Mouse (Mus musculus) bone marrow macrophage, adult 2 months (primary cell): Measurements from ENCODE around the gene Pbx1. TPM values are rescaled to one million over a fixed set of nuclear protein-coding genes. Genes with fewer than 3 reads are reported as not detected.

Experiments used
- H3K27ac ChIP-seq: 2 replicates; pipeline ENCODE4 v1.5.1; 2012; ENCODE audit warnings: low read depth, low read length; ENCODE audit not compliant: insufficient read depth
- H3K4me1 ChIP-seq: 2 replicates; pipeline ENCODE4 v1.6.1; 2012; ENCODE audit warnings: low read length; ENCODE audit not compliant: control insufficient read depth, insufficient read depth
- H3K4me3 ChIP-seq: 2 replicates; pipeline ENCODE4 v1.5.1; 2012; ENCODE audit warnings: mild to moderate bottlenecking, low read length, moderate library complexity; ENCODE audit not compliant: insufficient read depth
- CTCF ChIP-seq: IDR thresholded peaks from 2 replicates; pipeline ENCODE4 v1.5.1; 2012; ENCODE audit warnings: low read depth, mild to moderate bottlenecking, low read length, moderate library complexity
- POLR2A ChIP-seq: IDR thresholded peaks from 2 replicates; pipeline ENCODE4 v1.6.1; 2012; ENCODE audit warnings: mild to moderate bottlenecking, low read depth, low read length, borderline replicate concordance
- polyA plus RNA-seq: library from polyadenylated mRNA; stranded (reverse); fragments of >200 nt; gene quantifications from 2 replicates; pipeline ENCODE4 v1.2.4, GENCODE M21; 2012; ENCODE audit not compliant: missing spikeins, insufficient read depth, insufficient read length

Gene Pbx1
- polyA plus RNA-seq, 1 experiment, result 7.1 TPM

- Histone ChIP-seq H3K4me3 (no peak overlapping the region), H3K27ac (no peak overlapping the region), H3K4me1 (no peaks in the 10 kb centered on the region)
- no peak for TF ChIP-seq POLR2A
- no peak for TF ChIP-seq CTCF
Observed at GRCm38 (mm10) chr1:168094671-168095070, 337.4 kb downstream of the Pbx1 start.

- no peak overlapping the region for H3K27ac ChIP-seq
- H3K4me3 ChIP-seq, result no peak overlapping the region
- no peak for TF ChIP-seq POLR2A
- no peak for TF ChIP-seq CTCF
- H3K4me1 ChIP-seq, result no peaks in the 10 kb centered on the region
Observed at GRCm38 (mm10) chr1:168093044-168093443, 339.0 kb downstream of the Pbx1 start.

GRCm38 (mm10) chr1:168091627-168092026 lies 340.4 kb downstream of the Pbx1 start:
- TF ChIP-seq CTCF (no peak), POLR2A (no peak)
- H3K27ac ChIP-seq, result no peak overlapping the region
- no peaks in the 10 kb centered on the region for H3K4me1 ChIP-seq
- no peak overlapping the region for H3K4me3 ChIP-seq

- no peaks in the 10 kb centered on the region for H3K4me1 ChIP-seq
- TF ChIP-seq POLR2A (no peak), CTCF (no peak)
- H3K4me3 ChIP-seq, result no peak overlapping the region
- H3K27ac ChIP-seq, result no peak overlapping the region
Observed at GRCm38 (mm10) chr1:168088680-168089079, 343.4 kb downstream of the Pbx1 start.

GRCm38 (mm10) chr1:168079394-168079767 lies 352.7 kb downstream of the Pbx1 start:
- TF ChIP-seq CTCF, result no peak
- no peak for TF ChIP-seq POLR2A
- no peak overlapping the region for H3K27ac ChIP-seq
- H3K4me3 ChIP-seq, result no peak overlapping the region
- no peaks in the 10 kb centered on the region for H3K4me1 ChIP-seq

- TF ChIP-seq POLR2A (no peak), CTCF (no peak)
- Histone ChIP-seq H3K27ac (no peak overlapping the region), H3K4me1 (no peaks in the 10 kb centered on the region), H3K4me3 (no peak overlapping the region)
Observed at GRCm38 (mm10) chr1:168078746-168079393, 353.2 kb downstream of the Pbx1 start.

GRCm38 (mm10) chr1:168071974-168072373 lies 360.1 kb downstream of the Pbx1 start:
- Histone ChIP-seq H3K4me1 (no peaks in the 10 kb centered on the region), H3K4me3 (no peak overlapping the region), H3K27ac (no peak overlapping the region)
- no peak for TF ChIP-seq POLR2A
- no peak for TF ChIP-seq CTCF

GRCm38 (mm10) chr1:168070273-168070910 lies 361.7 kb downstream of the Pbx1 start:
- no peak overlapping the region for H3K27ac ChIP-seq
- H3K4me1 ChIP-seq, result no peaks in the 10 kb centered on the region
- TF ChIP-seq POLR2A (no peak), CTCF (no peak)
- H3K4me3 ChIP-seq, result no peak overlapping the region

GRCm38 (mm10) chr1:168069740-168070139 lies 362.3 kb downstream of the Pbx1 start:
- no peak overlapping the region for H3K4me3 ChIP-seq
- H3K4me1 ChIP-seq, result no peaks in the 10 kb centered on the region
- TF ChIP-seq CTCF, result no peak
- TF ChIP-seq POLR2A, result no peak
- H3K27ac ChIP-seq, result no peak overlapping the region
